Mouse (Mus musculus) olfactory bulb, adult 2 months (tissue): Measurements from ENCODE around the gene Sphk1. TPM values are rescaled to one million over a fixed set of nuclear protein-coding genes. Genes with fewer than 3 reads are reported as not detected.

Source experiments
- H3K27ac ChIP-seq: fragments of 200-500 bp; 2 replicates; pipeline ENCODE4 v1.5.1; 2012; ENCODE audit warnings: low read depth, low read length; ENCODE audit not compliant: insufficient read depth
- H3K4me1 ChIP-seq: fragments of 200-500 bp; 2 replicates; pipeline ENCODE4 v1.6.1; 2012; ENCODE audit warnings: low read length; ENCODE audit not compliant: control insufficient read depth, insufficient read depth
- H3K4me3 ChIP-seq: fragments of 200-500 bp; 2 replicates; pipeline ENCODE4 v1.5.1; 2012; ENCODE audit warnings: mild to moderate bottlenecking, low read depth, low read length, moderate library complexity; ENCODE audit not compliant: insufficient read depth
- CTCF ChIP-seq: fragments of 200-500 bp; IDR thresholded peaks from 2 replicates; pipeline ENCODE4 v1.5.1; 2012; ENCODE audit warnings: low read depth, mild to moderate bottlenecking, low read length, moderate library complexity; ENCODE audit not compliant: insufficient read depth
- POLR2A ChIP-seq: fragments of 200-500 bp; IDR thresholded peaks from 2 replicates; pipeline ENCODE4 v1.6.1; 2012; ENCODE audit warnings: mild to moderate bottlenecking, low read depth, low read length, moderate library complexity; ENCODE audit not compliant: insufficient read depth
- WGBS: fragments of 180-500 bp; shearing (Covaris S2); methylation state at CpG from one replicate; pipeline ENCODE4 v1.1.7; 2018; 5-methylcytosine and 5-hydroxymethylcytosine counted together
- polyA plus RNA-seq: library from polyadenylated mRNA; stranded (reverse); fragments of >200 nt; gene quantifications from 2 replicates; pipeline ENCODE4 v1.2.4, GENCODE M21; 2012; ENCODE audit warnings: low replicate concordance; ENCODE audit not compliant: missing spikeins, insufficient read depth, insufficient read length

Gene Sphk1
- polyA plus RNA-seq, 1 experiment = not detected

- TF ChIP-seq POLR2A = no peak
- TF ChIP-seq CTCF = no peak
- 66% methylated on average over 3 of the region's 3 CpGs for WGBS
- Histone ChIP-seq H3K4me3 (no peak overlapping the region), H3K27ac (no peak overlapping the region), H3K4me1 (peaks cover 24% of the 10 kb centered on the region)
Observed at GRCm38 (mm10) chr11:116521143-116521542, 9.6 kb upstream of the Sphk1 start.

GRCm38 (mm10) chr11:116522046-116522445 is 8.7 kb upstream of the Sphk1 start:
- Histone ChIP-seq H3K4me3 (no peak overlapping the region), H3K4me1 (peaks cover 24% of the 10 kb centered on the region), H3K27ac (no peak overlapping the region)
- no peak for TF ChIP-seq CTCF
- no peak for TF ChIP-seq POLR2A
- 84% methylated on average over 3 of the region's 3 CpGs for WGBS

- no peak for TF ChIP-seq POLR2A
- Histone ChIP-seq H3K4me1 (peaks cover 24% of the 10 kb centered on the region), H3K4me3 (no peak overlapping the region), H3K27ac (peak overlapping the region; percentile 12)
- WGBS = 47% methylated on average over 16 of the region's 16 CpGs
Observed at GRCm38 (mm10) chr11:116522886-116523698, 7.6 kb upstream of the Sphk1 start.

GRCm38 (mm10) chr11:116523699-116524189 is 7.0 kb upstream of the Sphk1 start:
- Histone ChIP-seq H3K27ac (0 out of 2 replicates have a peak overlapping the region, but pooled peaks have one; percentile 21), H3K4me3 (no peak overlapping the region), H3K4me1 (peaks cover 19% of the 10 kb centered on the region)
- 47% methylated on average over 5 of the region's 5 CpGs for WGBS
- TF ChIP-seq POLR2A = no peak

GRCm38 (mm10) chr11:116528636-116529320 is 1.9 kb upstream of the Sphk1 start:
- 74% methylated on average over 8 of the region's 8 CpGs for WGBS
- TF ChIP-seq POLR2A (no peak), CTCF (no peak)
- no peak overlapping the region for H3K4me3 ChIP-seq
- H3K27ac ChIP-seq = no peak overlapping the region
- peaks cover 32% of the 10 kb centered on the region for H3K4me1 ChIP-seq

GRCm38 (mm10) chr11:116531371-116532191 is 856 bp downstream of the Sphk1 start:
- no peak overlapping the region; the same call in 1 of the 2 replicates for H3K27ac ChIP-seq
- TF ChIP-seq CTCF = no peak
- TF ChIP-seq POLR2A = no peak
- peaks cover 34% of the 10 kb centered on the region for H3K4me1 ChIP-seq
- peak overlapping the region; percentile 33 for H3K4me3 ChIP-seq
- WGBS = 2% methylated on average over 48 of the region's 48 CpGs

DNA sequence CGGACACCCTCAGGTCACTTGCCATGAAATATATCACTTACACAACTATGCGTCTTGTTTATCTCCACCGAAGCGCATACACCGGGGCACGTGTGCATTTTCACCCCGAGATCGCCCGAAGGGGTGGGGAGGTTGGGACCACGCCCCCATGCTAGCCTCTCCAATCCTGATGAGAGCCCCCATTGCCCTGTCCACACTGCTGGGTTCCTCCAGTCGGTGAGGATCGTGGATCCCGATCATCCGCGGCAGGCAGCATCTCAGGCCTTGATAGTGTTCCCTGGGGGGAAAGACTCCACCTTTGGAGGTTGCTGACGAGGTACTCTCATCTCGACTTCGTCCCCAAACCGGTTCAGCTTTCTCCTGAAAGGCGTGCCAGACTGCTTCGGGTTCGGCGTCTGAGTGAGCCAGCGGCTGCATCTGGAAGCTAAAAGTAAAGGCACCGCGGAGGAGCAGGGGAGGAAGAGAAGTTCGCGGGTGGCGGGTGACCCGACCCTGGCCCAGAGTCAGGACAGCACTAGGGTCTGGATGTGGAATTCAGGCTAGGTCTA is 1.6 kb downstream of the Sphk1 start:
- Histone ChIP-seq H3K4me3 (peak overlapping the region; percentile 47), H3K4me1 (peaks cover 34% of the 10 kb centered on the region), H3K27ac (no peak overlapping the region)
- WGBS = under 1% methylated on average over 30 of the region's 30 CpGs
- TF ChIP-seq CTCF (no peak), POLR2A (no peak)

DNA sequence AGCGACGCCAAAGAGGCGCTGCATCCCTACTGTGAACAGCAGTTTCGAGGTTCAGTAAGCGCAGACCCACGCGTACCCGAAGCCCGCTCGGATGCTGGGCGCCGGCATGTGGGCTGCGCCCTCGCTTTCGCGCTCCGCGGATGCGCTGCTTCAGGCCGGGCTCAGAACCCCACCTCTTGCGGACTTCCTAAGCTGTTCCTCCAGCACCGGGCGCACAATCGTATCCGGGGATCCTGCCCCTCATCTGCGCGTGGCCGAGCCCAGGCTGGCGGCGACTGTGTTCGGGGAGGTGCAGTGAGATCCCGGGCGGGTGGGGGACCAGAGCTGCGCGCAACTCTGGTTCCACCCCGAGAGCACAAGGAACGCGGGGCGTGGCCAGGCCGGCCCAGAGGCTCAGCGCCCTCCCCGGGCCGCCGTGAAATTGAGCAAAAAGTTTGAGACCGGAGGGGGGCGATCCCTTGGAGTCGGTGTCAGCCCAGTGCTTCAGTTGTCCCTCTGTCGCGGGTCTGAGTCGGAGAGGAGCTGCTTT is 2.1 kb downstream of the Sphk1 start:
- Histone ChIP-seq H3K4me3 (peak overlapping the region; percentile 47), H3K4me1 (peaks cover 34% of the 10 kb centered on the region), H3K27ac (no peak overlapping the region)
- WGBS = under 1% methylated on average over 50 of the region's 50 CpGs
- TF ChIP-seq POLR2A (no peak), CTCF (no peak)
